Mouse (Mus musculus): Measurements from ENCODE around the gene Slc17a5. TPM values are rescaled to one million over a fixed set of nuclear protein-coding genes. Genes with fewer than 3 reads are reported as not detected.

Slc17a5 gene
- polyA plus RNA-seq, 1 experiment: 0.06 TPM

GRCm38 (mm10) chr9:78513776-78514500, 73.9 kb downstream of the Slc17a5 start:
- no peak for TF ChIP-seq GATA1 (IDR thresholded peaks at IDR 0.05; ENCODE audit: low read length)
- TF ChIP-seq TAL1 (IDR thresholded peaks at IDR 0.05; ENCODE audit: low read length): no peak
- Histone ChIP-seq H3K27me3 (ENCODE audit: control insufficient read depth) (no peaks in the 10 kb centered on the region), H3K4me1 (ENCODE audit: control insufficient read depth) (peaks cover 40% of the 10 kb centered on the region), H3K4me3 (replicated peaks) (no peak overlapping the region), H3K9me3 (ENCODE audit: control insufficient read depth, low read length) (no peaks in the 10 kb centered on the region; the same call in 1 of the 2 replicates), H3K36me3 (ENCODE audit: control insufficient read depth) (no peaks in the 10 kb centered on the region)

GRCm38 (mm10) chr9:78511705-78512104, 76.1 kb downstream of the Slc17a5 start:
- H3K27me3 ChIP-seq (ENCODE audit: control insufficient read depth): no peaks in the 10 kb centered on the region
- no peaks in the 10 kb centered on the region for H3K36me3 ChIP-seq (ENCODE audit: control insufficient read depth)
- no peaks in the 10 kb centered on the region; the same call in 1 of the 2 replicates for H3K9me3 ChIP-seq (ENCODE audit: control insufficient read depth, low read length)
- H3K4me1 ChIP-seq (ENCODE audit: control insufficient read depth): peaks cover 38% of the 10 kb centered on the region
- H3K4me3 ChIP-seq (replicated peaks): no peak overlapping the region
- TF ChIP-seq TAL1 (IDR thresholded peaks at IDR 0.05; ENCODE audit: low read length) (no peak), GATA1 (IDR thresholded peaks at IDR 0.05; ENCODE audit: low read length) (no peak)

- Histone ChIP-seq H3K4me1 (ENCODE audit: control insufficient read depth) (peaks cover 22% of the 10 kb centered on the region), H3K4me3 (replicated peaks) (no peak overlapping the region), H3K9me3 (ENCODE audit: control insufficient read depth, low read length) (no peaks in the 10 kb centered on the region; the same call in 1 of the 2 replicates), H3K36me3 (ENCODE audit: control insufficient read depth) (no peaks in the 10 kb centered on the region), H3K27me3 (ENCODE audit: control insufficient read depth) (peaks cover 14% of the 10 kb centered on the region)
- TF ChIP-seq GATA1 (IDR thresholded peaks at IDR 0.05; ENCODE audit: low read length) (no peak), TAL1 (IDR thresholded peaks at IDR 0.05; ENCODE audit: low read length) (no peak)
Measured at GRCm38 (mm10) chr9:78508106-78508786, 79.6 kb downstream of the Slc17a5 start.

- no peaks in the 10 kb centered on the region for H3K36me3 ChIP-seq (ENCODE audit: control insufficient read depth)
- peak overlapping the region; percentile 29 for H3K4me3 ChIP-seq (replicated peaks)
- TF ChIP-seq TAL1 (IDR thresholded peaks at IDR 0.05; ENCODE audit: low read length): no peak
- no peak for TF ChIP-seq GATA1 (IDR thresholded peaks at IDR 0.05; ENCODE audit: low read length)
Measured at GRCm38 (mm10) chr9:78506722-78507077, 81.1 kb downstream of the Slc17a5 start.

GRCm38 (mm10) chr9:78506002-78506721, 81.7 kb downstream of the Slc17a5 start:
- TF ChIP-seq TAL1 (IDR thresholded peaks at IDR 0.05; ENCODE audit: low read length): peak; percentile 35; the same call in 2 of the 3 replicates
- TF ChIP-seq GATA1 (IDR thresholded peaks at IDR 0.05; ENCODE audit: low read length): no peak

More at GRCm38 (mm10) chr9:78506722-78507077, 81.1 kb downstream of the Slc17a5 start:
- H3K4me1 ChIP-seq (ENCODE audit: control insufficient read depth): peaks cover 17% of the 10 kb centered on the region
- H3K9me3 ChIP-seq (ENCODE audit: control insufficient read depth, low read length): no peaks in the 10 kb centered on the region; the same call in 1 of the 2 replicates
- peaks cover 18% of the 10 kb centered on the region for H3K27me3 ChIP-seq (ENCODE audit: control insufficient read depth)

GRCm38 (mm10) chr9:78505223-78505622, 82.6 kb downstream of the Slc17a5 start:
- no peak for TF ChIP-seq GATA1 (IDR thresholded peaks at IDR 0.05; ENCODE audit: low read length)
- no peak for TF ChIP-seq TAL1 (IDR thresholded peaks at IDR 0.05; ENCODE audit: low read length)
- Histone ChIP-seq H3K9me3 (ENCODE audit: control insufficient read depth, low read length) (no peaks in the 10 kb centered on the region), H3K4me1 (ENCODE audit: control insufficient read depth) (peaks cover 17% of the 10 kb centered on the region), H3K27me3 (ENCODE audit: control insufficient read depth) (peaks cover 18% of the 10 kb centered on the region), H3K36me3 (ENCODE audit: control insufficient read depth) (no peaks in the 10 kb centered on the region), H3K4me3 (replicated peaks) (no peak overlapping the region)

More at GRCm38 (mm10) chr9:78506002-78506721, 81.7 kb downstream of the Slc17a5 start:
- Histone ChIP-seq H3K36me3 (ENCODE audit: control insufficient read depth) (no peaks in the 10 kb centered on the region), H3K4me1 (ENCODE audit: control insufficient read depth) (peaks cover 17% of the 10 kb centered on the region), H3K27me3 (ENCODE audit: control insufficient read depth) (peaks cover 18% of the 10 kb centered on the region), H3K9me3 (ENCODE audit: control insufficient read depth, low read length) (no peaks in the 10 kb centered on the region), H3K4me3 (replicated peaks) (peak overlapping the region; percentile 29)

GRCm38 (mm10) chr9:78504679-78505078, 83.2 kb downstream of the Slc17a5 start:
- no peaks in the 10 kb centered on the region for H3K36me3 ChIP-seq (ENCODE audit: control insufficient read depth)
- TF ChIP-seq GATA1 (IDR thresholded peaks at IDR 0.05; ENCODE audit: low read length) (no peak), TAL1 (IDR thresholded peaks at IDR 0.05; ENCODE audit: low read length) (no peak)
- H3K4me1 ChIP-seq (ENCODE audit: control insufficient read depth): peaks cover 17% of the 10 kb centered on the region
- H3K4me3 ChIP-seq (replicated peaks): no peak overlapping the region
- H3K9me3 ChIP-seq (ENCODE audit: control insufficient read depth, low read length): no peaks in the 10 kb centered on the region
- H3K27me3 ChIP-seq (ENCODE audit: control insufficient read depth): peaks cover 18% of the 10 kb centered on the region

GRCm38 (mm10) chr9:78504133-78504532, 83.7 kb downstream of the Slc17a5 start:
- H3K9me3 ChIP-seq (ENCODE audit: control insufficient read depth, low read length): no peaks in the 10 kb centered on the region
- peaks cover 17% of the 10 kb centered on the region for H3K4me1 ChIP-seq (ENCODE audit: control insufficient read depth)
- no peaks in the 10 kb centered on the region for H3K36me3 ChIP-seq (ENCODE audit: control insufficient read depth)
- no peak overlapping the region for H3K4me3 ChIP-seq (replicated peaks)
- peaks cover 18% of the 10 kb centered on the region for H3K27me3 ChIP-seq (ENCODE audit: control insufficient read depth)
- TF ChIP-seq TAL1 (IDR thresholded peaks at IDR 0.05; ENCODE audit: low read length) (no peak), GATA1 (IDR thresholded peaks at IDR 0.05; ENCODE audit: low read length) (no peak)

Measured in erythroblast, embryonic 14.5 days (primary cell).